Mouse (Mus musculus): Measurements from ENCODE around the gene Il1a. TPM values are rescaled to one million over a fixed set of nuclear protein-coding genes. Genes with fewer than 3 reads are reported as not detected.

Gene Il1a
- 0.98 and 1.9 TPM in 2 replicates for total RNA-seq (2017)

DNA sequence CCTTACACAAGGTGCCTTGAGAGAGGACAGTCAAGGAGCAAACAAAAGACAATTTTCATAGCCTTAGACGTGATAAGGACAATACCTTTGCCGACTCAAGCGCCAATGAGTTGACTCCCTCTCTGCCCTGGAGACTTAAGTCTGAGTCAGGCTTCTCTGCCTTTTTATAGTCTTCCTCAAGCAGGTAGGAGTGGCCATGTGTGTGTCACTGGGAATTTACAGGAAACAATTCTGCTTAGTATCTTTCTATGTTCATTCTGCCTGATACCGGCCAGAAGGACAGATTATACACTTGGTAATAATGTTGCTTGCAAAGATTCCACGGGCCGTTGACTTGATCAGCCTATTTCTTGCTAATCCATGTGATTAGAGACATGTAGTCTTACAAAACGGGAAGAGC lies at the start of gene Il1a:
Il1a (minus strand) TSS at position 137 of the 400 bp plus-strand sequence.
- ATAC-seq (ENCODE audit: extremely low read depth, insufficient number of reproducible peaks, low FRiP score, poor library complexity, severe bottlenecking): no peak

DNA sequence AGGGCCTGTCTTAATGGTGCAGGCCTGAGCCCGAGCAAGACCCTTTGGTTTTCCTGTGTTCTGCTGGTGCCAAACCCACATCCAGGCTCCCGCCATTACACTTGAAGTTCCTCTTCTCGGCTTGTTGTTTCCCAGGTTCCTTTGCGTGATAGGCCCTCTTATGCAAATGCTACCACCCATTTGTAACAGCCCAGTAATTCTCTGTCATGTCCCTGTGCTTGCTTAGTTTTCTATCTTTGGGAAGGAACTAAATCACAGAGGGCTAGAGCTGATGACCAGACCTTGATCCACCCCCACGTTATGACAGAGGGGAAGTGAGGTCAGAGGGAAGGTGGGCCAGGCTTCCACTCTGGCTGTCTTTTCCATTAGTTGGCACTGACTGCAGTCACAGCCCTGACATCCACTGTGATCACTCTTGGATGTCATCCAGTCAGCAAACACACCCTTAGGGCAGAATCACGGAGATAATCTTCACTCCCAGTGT lies 28.4 kb upstream of the Il1a start:
- peak; percentile 94 for ATAC-seq (ENCODE audit: extremely low read depth, insufficient number of reproducible peaks, low FRiP score, poor library complexity, severe bottlenecking)

DNA sequence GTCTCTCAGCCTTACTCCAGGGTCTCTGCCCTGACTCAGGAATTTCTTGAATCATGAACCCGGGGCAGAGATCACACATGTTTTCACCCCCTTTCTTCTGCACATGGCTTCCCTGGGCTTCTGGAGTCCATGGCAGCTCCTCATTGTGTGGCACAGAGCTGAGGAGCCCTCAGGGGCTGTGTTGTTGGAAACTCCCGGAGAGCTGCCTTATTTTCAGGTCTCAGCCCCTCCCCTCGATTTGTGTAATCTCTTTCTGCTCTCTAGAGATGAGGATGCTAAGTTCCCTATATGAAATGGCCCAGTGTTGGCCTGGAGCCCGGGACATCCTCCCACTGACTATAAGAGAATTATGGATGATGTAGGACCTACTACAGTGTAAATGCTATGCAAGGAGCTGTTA lies 23.7 kb upstream of the Il1a start:
- no peak for ATAC-seq (ENCODE audit: extremely low read depth, insufficient number of reproducible peaks, low FRiP score, poor library complexity, severe bottlenecking)

DNA sequence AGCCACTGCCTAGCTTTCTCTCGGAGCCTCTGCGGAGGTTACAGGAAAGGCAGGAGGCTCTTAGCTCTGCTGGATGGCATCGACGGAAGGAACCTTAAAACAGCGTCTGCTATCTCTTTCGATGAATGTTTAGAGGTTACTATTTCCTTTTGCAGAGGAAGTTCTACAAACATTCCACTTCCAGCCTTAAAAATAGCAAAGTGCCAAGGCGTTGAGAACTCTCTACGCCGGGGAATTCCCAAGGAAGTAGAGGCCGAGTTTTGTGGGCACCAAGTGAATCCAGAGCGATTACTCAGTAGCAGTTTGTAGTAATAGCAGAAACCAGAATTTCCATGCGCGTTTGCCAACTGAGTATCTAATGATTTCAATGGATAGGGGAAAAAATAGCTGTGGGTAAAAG lies 20.8 kb upstream of the Il1a start:
- no peak for ATAC-seq (ENCODE audit: extremely low read depth, insufficient number of reproducible peaks, low FRiP score, poor library complexity, severe bottlenecking)

DNA sequence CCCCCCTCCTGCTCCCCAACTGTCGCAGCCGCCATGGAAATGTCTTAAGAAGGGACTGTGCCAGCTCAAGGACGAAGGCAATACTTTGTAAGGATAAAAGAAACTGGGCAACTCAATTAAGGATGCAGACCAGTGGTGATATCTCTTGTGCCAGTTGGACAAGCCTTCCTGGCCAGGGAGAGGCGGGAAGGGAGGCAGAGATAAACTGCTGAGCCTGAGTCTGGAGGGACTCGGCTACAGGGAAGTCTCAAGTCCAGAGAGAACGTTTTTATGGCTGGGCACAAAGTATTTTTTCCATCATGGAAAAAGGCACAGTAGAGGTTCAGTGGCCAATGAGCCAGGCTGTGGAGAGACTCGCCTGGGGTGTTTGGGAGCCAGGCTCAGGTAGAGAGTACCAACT lies 20.3 kb upstream of the Il1a start:
- ATAC-seq (ENCODE audit: extremely low read depth, insufficient number of reproducible peaks, low FRiP score, poor library complexity, severe bottlenecking): no peak

DNA sequence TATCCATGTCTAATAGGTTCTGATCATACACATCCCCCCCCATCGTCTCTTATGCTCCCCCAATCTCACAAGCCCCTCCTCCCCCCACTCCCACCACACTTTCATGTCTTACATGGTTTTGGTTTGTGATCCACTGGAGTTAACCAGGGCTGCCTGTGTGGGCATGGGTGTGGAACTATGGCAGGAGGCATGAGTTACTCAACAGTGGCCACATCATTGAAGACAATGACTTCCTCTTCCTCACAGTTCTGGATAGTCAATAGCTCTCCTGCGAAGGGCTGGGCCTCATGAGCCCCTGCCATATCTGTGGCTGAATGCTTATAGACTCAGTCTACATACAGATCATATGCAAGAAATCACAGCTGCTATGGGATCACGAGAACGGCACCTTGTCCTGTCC lies 18.5 kb upstream of the Il1a start:
- ATAC-seq (ENCODE audit: extremely low read depth, insufficient number of reproducible peaks, low FRiP score, poor library complexity, severe bottlenecking): peak; percentile 75

DNA sequence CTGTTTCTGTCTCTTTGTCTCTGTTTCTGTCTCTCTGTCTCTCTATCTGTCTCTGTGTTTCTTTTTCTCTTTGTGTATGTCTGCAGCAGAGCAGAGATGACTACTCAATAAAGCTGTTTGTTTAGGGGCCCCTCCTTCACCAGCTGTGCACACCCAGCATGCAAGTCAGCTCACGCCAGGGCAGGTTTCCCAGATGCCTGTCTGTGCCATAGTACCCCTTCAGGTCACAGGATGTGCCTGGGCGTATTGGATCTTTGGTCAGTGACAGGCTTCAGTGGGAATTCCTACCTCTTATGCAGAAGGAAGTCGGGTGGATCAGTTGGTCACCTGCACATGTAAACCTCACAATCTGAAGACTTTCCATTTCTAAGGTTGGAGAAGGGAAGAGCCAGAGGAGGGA lies 14.4 kb upstream of the Il1a start:
- ATAC-seq (ENCODE audit: extremely low read depth, insufficient number of reproducible peaks, low FRiP score, poor library complexity, severe bottlenecking): no peak

DNA sequence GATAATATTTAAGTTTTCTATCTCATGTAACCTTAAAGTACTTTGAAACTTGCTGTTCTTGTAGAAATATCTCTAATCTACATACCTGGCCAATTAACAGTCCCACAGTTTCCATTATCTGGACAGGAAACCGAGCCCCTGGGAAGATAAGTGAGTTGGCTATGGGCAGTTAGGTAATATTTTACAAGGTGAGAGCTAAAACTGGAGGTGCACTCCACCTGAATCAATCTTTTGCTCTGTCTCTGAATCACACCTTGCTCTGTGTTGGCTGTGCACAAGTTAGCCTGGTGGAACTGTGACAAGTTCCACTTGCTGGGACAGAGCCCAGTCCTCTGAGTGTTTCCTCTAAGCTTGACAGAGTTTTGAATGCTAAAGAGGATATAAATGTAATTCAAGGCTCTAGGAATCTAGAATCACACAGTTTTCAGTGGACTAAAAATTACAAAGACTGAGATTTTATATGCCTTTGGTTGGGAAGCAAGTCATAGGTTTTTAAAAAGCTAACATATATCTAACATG lies 12.4 kb upstream of the Il1a start:
- no peak for ATAC-seq (ENCODE audit: extremely low read depth, insufficient number of reproducible peaks, low FRiP score, poor library complexity, severe bottlenecking)

DNA sequence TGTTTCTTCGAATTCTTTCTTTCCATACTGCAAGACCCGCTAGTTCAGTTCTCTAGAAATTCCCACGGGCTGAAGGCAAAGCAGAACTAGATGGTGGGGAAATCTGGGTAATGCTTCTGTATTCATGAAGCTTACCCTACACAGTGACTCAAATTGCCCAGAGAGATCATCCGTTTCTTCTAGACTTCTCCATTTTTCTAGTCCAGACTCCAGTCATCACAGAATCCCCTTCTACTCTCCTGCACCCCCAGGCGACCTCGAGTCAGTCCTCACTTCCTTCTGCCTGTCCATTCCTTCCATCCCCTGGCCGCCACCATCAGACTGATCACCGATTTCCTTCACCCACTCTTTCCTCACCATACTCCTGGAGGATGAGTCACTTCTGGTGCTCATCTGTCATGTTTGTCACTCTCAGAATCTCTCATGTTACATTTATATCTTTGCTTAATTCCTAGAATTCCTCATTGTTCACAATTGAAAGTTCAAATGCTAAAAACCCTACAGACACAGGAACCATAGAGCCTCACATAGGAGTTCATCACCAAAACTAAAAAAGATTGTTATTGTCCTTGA lies 10.3 kb upstream of the Il1a start:
- ATAC-seq (ENCODE audit: extremely low read depth, insufficient number of reproducible peaks, low FRiP score, poor library complexity, severe bottlenecking): no peak

DNA sequence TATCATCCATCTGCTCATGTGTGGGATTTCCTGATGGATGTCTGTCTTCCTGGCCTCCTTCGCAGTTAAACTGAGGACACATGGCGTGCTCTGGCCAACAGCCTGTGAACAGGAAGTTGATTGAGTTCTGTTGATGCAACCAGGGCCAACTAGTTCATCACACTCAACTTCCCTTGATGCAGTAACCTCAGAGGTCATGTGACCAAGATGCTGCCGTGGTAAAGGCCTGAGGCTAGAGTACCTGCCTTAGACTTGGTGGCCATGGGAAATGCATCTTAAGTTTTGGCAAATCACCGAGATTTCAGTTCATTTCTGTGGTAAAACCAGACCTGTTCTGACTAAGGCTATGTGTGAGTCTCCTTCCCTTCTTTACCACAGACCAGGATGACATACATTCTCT lies 6.1 kb upstream of the Il1a start:
- ATAC-seq (ENCODE audit: extremely low read depth, insufficient number of reproducible peaks, low FRiP score, poor library complexity, severe bottlenecking): peak; percentile 91

DNA sequence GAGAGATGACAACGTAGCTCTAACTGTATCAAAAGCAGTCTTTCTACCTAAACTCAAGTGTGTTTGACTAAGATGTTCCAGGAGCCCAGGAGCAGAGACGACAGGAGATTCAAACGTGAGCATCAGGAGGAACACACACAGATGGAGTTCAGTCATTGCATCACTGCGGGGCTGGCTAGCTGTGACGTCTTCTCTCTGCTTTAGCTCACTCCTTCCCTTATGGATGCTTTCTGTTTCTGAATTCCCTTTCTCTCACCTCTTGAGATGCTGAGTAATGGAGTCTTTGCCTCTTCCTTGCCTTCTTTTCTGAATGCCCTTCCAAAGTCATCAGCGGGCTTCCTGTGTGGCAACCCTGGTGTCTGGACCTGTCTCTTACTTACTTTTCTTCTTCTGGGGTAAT lies 5.1 kb upstream of the Il1a start:
- ATAC-seq (ENCODE audit: extremely low read depth, insufficient number of reproducible peaks, low FRiP score, poor library complexity, severe bottlenecking): peak; percentile 41; the same call in 1 of the 2 replicates

DNA sequence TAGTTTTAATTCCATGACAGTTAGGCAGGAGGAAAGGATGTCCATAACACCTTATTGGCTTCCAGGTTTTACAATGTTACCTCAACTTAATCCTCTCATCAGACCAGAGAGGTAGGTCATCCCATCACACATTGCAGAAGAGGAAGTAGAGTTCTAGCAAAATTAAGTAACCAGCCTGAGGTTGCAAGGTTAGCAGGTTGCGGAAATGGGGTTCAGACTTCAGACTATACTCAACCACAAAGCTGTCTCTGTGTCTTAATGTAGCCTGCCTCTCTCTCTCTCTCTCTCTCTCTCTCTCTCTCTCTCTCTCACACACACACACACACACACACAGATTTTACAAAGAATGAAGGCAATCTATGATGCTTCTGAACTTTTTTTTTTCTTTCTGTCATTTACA lies 4.2 kb upstream of the Il1a start:
- ATAC-seq (ENCODE audit: extremely low read depth, insufficient number of reproducible peaks, low FRiP score, poor library complexity, severe bottlenecking): peak; percentile 84

DNA sequence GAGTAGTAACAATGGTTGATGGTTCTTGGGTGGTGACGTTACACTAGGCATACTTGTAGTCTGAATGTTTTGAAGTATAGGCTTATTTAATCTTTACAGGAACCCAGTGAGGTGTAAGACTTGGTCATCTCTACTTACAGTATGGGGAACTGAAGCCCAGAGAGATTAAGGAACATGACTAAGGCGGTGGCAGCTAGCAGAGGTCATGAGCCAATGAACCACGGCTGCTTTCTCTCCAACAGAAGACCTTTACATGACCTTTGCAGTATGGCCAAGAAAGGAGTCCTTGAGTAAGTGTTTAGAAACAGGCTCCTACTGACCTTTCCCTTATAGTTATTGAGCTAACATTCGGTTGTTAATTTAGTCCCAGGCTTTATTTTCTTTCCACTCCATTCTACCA lies 3.8 kb downstream of the Il1a start:
- ATAC-seq (ENCODE audit: extremely low read depth, insufficient number of reproducible peaks, low FRiP score, poor library complexity, severe bottlenecking): peak; percentile 93

DNA sequence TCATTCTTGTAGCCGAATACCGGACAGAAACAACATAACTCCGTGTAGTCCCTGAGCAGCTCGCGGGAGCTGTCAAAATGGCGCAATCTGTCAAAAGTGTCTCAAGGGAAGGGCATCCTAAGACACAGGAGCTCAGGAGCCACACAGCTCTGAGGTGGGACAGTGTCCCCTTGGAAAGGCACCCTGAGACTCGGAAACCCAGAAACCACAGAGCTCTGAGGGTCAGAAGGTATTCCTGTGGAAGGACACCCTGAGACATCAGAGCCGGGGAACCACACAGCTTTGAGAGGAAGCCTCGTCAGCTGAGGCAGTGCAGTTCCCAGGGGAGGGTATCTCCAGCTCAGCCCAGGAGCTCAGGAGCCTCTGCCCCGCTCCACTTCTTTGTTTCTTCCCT lies 12.2 kb downstream of the Il1a start:
- peak; percentile 1; the same call in 1 of the 2 replicates for ATAC-seq (ENCODE audit: extremely low read depth, insufficient number of reproducible peaks, low FRiP score, poor library complexity, severe bottlenecking)

DNA sequence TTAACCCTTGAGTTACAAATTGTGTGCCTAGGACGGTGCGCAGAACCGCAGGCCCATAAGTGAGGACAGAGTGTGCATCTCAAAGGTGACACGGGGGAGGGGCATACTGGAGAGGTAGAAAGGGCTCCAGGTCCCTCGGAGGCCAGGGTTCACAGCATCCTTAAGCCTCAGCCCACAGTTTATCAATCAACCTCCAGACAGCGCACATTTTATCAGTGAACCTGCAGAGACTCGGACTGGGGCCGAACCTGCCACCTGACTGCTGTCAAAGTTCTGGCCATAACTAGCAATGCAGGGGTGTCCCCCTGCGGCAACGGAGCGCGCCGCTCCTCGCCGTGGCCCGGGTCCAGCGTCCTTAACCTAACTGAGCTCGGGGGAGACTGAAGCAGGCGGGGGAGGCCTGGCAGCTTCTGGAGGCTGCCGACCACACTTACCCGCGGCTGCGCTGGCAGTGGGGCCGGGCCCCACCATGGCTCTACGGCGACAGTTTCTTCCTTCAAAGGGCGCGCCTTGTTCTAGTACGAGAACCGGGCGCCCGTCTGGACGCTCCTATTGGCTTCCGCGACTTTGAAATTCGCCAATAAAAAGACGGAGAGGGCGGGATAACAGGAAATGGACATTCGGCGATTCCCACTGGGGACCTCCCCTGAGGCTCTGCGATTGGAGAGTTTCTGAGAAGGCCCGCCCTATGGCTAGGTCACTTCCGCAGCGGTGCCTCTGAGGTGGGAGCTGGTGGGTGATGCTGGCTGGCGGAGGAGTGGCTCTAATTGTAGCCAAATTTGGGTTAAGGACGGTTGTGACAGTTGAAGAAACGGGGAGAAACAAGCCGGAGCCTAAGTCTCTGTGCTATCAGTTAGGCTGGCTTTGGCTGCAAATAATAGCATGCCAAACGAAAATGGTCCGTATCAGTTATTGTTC lies 12.8 kb downstream of the Il1a start, which contains the start of gene Ckap2l:
Ckap2l (minus strand) TSS at position 542 of the 918 bp plus-strand sequence.
- peak; percentile 98 for ATAC-seq (ENCODE audit: extremely low read depth, insufficient number of reproducible peaks, low FRiP score, poor library complexity, severe bottlenecking)

DNA sequence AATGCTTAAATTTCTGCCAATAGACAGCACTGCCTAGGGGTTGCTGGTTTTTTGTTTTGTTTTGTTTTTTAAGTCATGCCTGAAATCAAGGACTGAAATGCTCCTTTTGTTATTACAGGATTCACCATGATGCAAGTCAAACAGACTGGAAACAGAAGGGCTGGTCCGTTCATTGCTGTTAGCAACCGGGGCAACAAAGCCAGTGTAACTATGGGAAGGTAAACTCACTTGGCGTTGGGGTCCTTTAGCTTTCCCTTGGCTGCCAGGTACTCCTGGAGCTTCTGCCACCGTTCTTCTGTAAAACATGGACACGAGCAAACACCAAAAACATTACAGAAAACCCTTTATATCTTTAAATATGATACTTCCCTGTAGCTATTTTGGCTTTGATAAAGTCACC lies 13.7 kb downstream of the Il1a start:
- ATAC-seq (ENCODE audit: extremely low read depth, insufficient number of reproducible peaks, low FRiP score, poor library complexity, severe bottlenecking): no peak

DNA sequence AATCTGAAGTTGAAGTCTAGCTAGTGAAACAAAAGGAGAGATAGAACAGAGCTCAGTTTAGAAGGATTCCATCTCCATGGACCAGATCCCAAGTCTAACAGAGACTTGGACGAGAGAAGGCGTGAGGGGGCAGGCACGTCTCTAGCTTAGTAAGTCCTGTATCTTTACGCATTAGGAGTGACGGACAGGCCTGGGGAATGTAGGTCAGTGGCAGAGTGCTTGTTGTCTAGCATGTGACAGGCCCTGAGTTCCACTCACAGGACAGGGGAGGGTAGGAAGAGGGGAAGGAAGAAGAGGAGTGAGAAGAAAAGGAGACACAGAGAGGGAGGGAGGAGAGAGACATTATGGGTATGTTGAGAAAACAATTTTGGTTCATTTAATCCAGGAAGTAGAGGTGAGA lies 14.7 kb downstream of the Il1a start:
- no peak for ATAC-seq (ENCODE audit: extremely low read depth, insufficient number of reproducible peaks, low FRiP score, poor library complexity, severe bottlenecking)

DNA sequence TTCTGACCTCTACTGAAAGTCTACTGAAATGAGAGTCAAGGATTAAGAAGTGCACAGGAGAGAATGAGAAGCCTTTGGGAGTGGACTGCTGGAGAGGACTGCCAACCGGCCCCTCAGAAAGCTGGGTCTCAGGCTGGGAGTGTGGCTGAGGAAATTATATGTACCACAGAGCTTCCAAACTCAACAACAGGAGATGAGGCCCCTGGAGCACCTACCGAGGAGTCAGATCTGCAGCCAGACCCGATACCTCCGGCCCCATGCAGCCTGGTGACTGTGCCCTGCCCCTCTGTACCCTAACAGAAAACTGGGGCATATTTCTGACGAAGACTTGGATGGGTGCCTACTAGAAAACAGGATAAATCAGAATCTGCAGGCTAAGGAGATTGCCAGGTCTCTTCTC lies 35.9 kb downstream of the Il1a start:
- ATAC-seq (ENCODE audit: extremely low read depth, insufficient number of reproducible peaks, low FRiP score, poor library complexity, severe bottlenecking): no peak

DNA sequence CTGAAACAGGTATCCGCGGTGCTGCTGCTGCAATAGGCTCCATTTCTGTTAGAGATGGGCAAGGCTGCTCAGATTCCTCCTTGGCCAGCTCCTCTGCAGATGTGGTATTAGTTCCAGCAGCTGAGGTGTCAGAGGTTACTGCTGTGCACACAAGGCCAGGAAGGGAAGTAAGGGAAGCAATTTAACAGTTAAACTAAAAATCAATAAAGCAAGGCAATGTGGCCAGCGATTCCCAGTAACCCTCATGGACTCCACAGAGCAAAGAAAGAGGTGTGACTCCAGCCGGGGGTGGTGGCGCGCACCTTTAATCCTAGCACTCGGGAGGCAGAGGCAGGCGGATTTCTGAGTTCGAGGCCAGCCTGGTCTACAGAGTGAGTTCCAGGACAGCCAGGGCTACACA lies 39.2 kb downstream of the Il1a start:
- no peak for ATAC-seq (ENCODE audit: extremely low read depth, insufficient number of reproducible peaks, low FRiP score, poor library complexity, severe bottlenecking)

DNA sequence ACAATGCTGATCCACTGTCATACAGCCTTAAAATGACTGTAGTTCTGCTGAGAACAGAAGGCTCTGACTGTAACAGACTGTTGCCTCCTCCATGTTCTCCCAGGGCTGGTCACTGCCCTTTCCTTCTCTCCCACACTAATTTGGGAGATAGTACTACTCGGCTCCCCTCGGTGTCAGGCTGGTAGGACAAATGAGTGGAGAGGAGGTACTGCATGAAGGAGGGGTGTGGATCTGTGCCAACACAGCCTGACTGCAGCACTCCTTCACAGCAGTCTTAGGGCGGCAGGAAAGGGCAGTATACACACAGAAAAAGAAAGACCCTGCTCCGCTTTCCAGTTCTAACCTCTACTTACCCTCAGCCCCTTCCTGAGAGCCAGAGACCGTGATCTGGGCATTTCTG lies 39.8 kb downstream of the Il1a start:
- no peak for ATAC-seq (ENCODE audit: extremely low read depth, insufficient number of reproducible peaks, low FRiP score, poor library complexity, severe bottlenecking)

Measured in neutrophil, adult 5-6 weeks (primary cell).